Mouse (Mus musculus): Measurements from ENCODE around the gene Prdx6.

GRCm38 (mm10) chr1:161248685-161249084 lies 2.3 kb downstream of the Prdx6 start:
- TF ChIP-seq CTCF (IDR thresholded peaks at IDR 0.05; ENCODE audit: borderline replicate concordance, insufficient read depth, low read depth, low read length) = no peak
- no peak for TF ChIP-seq POLR2A (IDR thresholded peaks at IDR 0.05; ENCODE audit: borderline replicate concordance, insufficient read depth, low read length)

Data from cerebellum, adult 2 months (tissue).